Mouse (Mus musculus): ENCODE results near the gene Fam131a. TPM values are rescaled to one million over a fixed set of nuclear protein-coding genes. Genes with fewer than 3 reads are reported as not detected.
"Not testable (repeated sequence)": the region's sequence is repeated elsewhere in the genome, so short reads cannot be mapped to it uniquely, and the experiment has no call there.

The Fam131a gene
- total RNA-seq (2021): 100 to 1,000 TPM; 489 to 490 TPM

- peak; percentile 87 to 90 for DNase-seq (ENCODE audit: extremely low spot score in 1 of 2, low spot score in 1 of 2)
These were observed at the start of gene Fam131a for GRCm38 (mm10) chr16:20693111-20693701. Gene Fam131a, plus strand, starts transcription at chr16:20693241.

DNA sequence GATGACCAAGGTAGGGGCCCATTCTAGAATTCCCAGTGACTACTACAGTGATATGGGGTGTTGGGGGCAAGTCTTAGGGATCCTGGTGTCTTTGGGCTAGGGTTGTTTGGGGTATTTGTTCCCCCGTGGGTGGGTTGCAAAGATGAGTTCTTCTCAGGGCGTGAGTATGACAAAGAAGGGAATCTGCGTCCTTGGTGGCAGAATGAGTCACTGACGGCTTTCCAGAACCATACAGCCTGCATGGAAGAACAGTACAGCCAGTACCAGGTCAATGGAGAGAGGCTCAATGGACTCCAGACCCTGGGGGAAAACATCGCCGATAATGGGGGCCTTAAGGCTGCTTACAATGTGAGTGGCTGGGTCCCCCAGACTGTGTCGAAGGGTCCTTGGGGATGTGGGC lies 49.1 kb upstream of the Fam131a start:
- no peak for DNase-seq (ENCODE audit: extremely low spot score in 1 of 2, low spot score in 1 of 2)

DNA sequence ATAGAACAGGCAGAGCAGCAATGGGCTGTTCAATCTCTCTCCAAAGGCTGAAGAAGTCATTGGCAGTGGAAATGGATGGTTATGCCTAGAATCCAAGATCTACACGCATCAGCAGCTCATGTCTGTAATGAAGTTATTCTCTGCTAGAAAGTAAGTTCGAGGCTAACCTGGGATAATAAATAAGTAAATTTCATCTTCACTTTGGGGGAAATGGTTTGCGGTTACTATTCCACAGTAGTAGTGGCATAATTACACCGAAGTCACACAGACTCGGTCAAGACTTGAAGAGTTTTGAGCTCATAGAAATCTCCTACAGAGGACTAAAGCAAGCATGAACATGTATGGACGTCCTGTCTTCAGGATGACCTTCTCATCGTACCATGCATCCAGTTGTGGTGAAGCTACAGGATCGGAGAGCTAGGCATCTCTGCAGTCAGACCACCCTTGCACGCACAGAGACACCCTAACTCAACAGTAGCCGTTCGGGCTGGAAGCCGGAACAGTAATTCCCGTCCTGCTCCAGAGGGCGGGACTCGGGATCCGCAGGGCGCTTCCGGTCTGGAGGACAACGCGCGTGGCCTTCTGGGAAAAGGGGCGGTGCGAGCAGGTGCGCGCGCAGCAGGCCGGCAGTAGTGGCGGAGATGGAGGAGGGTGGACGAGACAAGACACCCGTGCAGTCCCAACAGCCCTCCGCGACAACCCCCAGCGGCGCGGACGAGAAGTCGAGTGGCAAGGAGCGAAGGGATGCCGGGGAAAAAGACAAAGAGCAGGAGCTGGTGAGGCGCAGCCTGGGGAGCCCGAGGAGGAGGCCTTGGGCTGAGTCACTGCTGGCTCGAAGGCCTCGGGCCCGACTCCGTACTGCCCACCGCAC lies 41.7 kb upstream of the Fam131a start, which contains the start of gene Psmd2:
TSS of gene Psmd2 (plus strand) at position 577 of the 871 bp plus-strand sequence.
- peak; percentile 93 to 95 for DNase-seq (ENCODE audit: extremely low spot score in 1 of 2, low spot score in 1 of 2)

DNA sequence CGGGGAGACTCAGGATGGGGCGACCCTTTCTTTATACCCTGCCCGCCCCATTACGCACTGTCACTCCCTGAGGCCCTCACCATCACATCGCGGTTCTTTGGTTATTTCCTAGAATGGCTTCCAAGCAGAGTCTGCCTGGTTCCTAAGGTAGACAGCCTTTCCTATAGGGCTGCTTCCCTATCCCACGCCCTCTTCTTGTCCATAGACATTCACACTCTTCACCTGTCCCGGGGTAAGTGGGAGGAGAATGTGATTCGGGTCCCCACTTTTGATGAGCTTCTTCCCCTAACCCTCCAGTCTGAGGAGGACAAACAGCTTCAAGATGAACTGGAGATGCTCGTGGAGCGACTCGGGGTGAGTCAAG lies 41.1 kb upstream of the Fam131a start:
- DNase-seq (ENCODE audit: extremely low spot score in 1 of 2, low spot score in 1 of 2): no peak

DNA sequence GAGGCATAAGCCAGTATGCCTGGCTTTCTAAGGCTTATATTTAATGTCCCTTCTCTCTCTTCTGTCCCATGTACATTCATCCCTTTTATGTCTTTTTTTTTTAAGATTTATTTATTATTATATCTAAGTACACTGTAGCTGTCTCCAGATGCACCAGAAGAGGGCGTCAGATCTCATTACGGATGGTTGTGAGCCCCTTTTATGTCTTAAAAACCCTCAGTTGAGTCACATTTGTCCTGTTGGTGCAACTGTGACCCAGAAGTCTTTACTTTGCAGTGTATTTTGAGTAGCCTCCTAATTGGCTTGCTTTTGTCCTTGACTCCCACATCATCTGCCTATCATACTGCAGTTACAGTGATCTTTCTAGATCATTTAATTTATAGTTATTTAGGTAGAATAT lies 39.7 kb upstream of the Fam131a start:
- DNase-seq (ENCODE audit: extremely low spot score in 1 of 2, low spot score in 1 of 2): no peak

GRCm38 (mm10) chr16:20657661-20658060 lies 35.4 kb upstream of the Fam131a start:
- no peak for DNase-seq (ENCODE audit: extremely low spot score in 1 of 2, low spot score in 1 of 2)

DNA sequence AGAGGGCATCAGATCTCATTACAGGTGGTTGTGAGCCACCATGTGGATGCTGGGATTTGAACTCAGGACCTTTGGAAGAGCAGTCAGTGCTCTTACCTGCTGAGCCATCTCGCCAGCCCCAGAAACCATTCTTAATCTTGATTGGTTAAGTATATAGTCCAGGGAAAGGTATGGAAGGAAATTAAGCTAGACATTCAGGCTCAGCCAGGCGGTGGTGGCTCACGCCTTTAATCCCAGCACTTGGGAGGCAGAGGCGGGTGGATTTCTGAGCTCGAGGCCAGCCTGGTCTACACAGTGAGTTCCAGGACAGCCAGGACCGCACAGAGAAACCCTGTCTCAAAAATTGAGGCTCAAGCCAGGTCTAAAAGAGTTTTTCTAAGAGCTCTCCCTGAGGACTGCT lies 25.0 kb upstream of the Fam131a start, which contains the start of gene Eif4g1:
TSS of gene Eif4g1 (plus strand) at position 301 of the 400 bp plus-strand sequence.
- not testable (repeated sequence) for DNase-seq (ENCODE audit: extremely low spot score in 1 of 2, low spot score in 1 of 2)

DNA sequence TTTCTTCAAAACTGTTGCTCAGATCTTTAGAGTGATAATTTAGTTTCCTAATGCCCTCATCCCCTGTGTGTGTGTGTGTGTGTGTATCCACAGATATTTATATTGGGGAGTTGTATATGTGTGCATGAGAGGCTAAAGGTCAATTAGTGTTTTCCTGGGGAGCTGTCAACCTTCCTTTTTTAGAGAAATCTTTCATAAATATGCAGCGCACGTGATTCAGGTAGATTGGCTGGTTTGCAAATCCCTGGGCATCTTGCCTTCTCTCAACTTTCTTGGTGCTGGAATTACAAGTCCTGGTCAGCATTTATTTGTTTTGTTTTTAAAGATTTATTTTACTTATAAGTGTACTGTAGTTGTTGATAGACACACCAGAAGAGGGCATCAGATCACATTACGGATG lies 22.8 kb upstream of the Fam131a start:
- no peak for DNase-seq (ENCODE audit: extremely low spot score in 1 of 2, low spot score in 1 of 2)

- no peak for DNase-seq (ENCODE audit: extremely low spot score in 1 of 2, low spot score in 1 of 2)
These were observed 21.2 kb upstream of the Fam131a start for GRCm38 (mm10) chr16:20671886-20672285.

- peak; percentile 87 to 93 for DNase-seq (ENCODE audit: extremely low spot score in 1 of 2, low spot score in 1 of 2)
These were observed 20.5 kb upstream of the Fam131a start for GRCm38 (mm10) chr16:20672500-20672902.

- peak; percentile 18 to 29 for DNase-seq (ENCODE audit: extremely low spot score in 1 of 2, low spot score in 1 of 2)
These were observed 19.9 kb upstream of the Fam131a start for GRCm38 (mm10) chr16:20672965-20673705.

- DNase-seq (ENCODE audit: extremely low spot score in 1 of 2, low spot score in 1 of 2): no peak
These were observed 19.2 kb upstream of the Fam131a start for GRCm38 (mm10) chr16:20673706-20674303.

- DNase-seq (ENCODE audit: extremely low spot score in 1 of 2, low spot score in 1 of 2): no peak
These were observed 17.8 kb upstream of the Fam131a start for GRCm38 (mm10) chr16:20675213-20675612.

- DNase-seq (ENCODE audit: extremely low spot score in 1 of 2, low spot score in 1 of 2): no peak
These were observed 16.3 kb upstream of the Fam131a start for GRCm38 (mm10) chr16:20676702-20677101.

- DNase-seq (ENCODE audit: extremely low spot score in 1 of 2, low spot score in 1 of 2): no peak
These were observed 15.7 kb upstream of the Fam131a start for GRCm38 (mm10) chr16:20677380-20677779.

DNA sequence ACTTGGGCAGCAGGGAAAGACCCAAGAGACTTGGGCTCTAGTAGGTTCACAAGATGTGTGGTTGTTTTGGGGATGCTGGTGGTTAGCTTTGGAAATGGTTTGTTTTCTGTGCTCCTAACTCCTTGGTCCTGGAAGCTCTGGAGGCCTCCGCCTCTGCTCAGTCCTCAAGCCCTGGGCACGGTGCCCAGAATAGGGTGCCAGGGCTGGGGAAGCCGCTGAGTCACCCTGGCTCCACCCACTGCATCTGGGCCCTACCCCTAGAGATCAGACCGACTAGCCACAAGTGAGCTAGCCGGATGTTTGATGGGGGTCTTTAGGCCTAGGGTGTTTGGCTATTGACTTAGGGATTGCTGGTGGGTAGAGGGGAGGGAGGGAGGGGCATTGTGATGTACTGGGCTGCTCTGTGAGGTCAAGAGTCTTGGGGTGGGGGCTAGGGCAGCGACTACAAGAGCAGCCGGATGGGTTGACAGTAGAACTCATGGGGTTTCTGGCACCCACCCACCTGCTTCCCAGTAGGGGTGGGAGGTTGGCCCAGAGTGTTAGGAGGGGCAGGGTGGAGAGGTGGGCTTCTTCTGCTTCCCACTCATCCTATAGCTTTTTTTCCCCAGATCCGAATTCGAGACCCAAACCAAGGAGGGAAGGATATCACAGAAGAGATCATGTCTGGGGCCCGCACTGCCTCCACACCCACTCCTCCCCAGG lies 14.9 kb upstream of the Fam131a start:
- peak in 1 of 2 experiments; percentile 60 for DNase-seq (ENCODE audit: extremely low spot score in 1 of 2, low spot score in 1 of 2)

- no peak for DNase-seq (ENCODE audit: extremely low spot score in 1 of 2, low spot score in 1 of 2)
These were observed 2.3 kb upstream of the Fam131a start for GRCm38 (mm10) chr16:20690774-20691173.

DNA sequence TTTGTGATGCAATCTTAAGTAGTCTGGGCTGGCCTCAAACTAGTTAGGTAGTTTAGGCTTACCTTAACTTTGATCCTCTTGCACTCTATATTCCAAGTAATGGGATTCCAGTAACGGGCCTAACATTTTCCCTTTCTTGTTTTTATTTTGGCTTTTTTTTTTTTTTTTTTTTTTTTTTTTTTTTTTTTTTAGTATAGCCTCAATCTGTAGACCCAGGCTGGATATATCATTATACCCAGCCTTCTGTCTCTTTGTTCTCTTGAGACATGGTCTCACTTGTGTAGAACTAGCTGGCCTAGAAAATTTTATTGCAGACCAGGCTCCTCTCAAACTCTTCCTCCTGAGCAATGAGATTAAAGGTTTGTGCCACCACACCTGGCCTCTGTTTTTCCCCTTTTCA lies 1.4 kb upstream of the Fam131a start:
- DNase-seq (ENCODE audit: extremely low spot score in 1 of 2, low spot score in 1 of 2): no peak

GRCm38 (mm10) chr16:20692241-20692965 lies 638 bp upstream of the Fam131a start:
- DNase-seq (ENCODE audit: extremely low spot score in 1 of 2, low spot score in 1 of 2): peak in 1 of 2 experiments; percentile 25

Data from layer of hippocampus, postnatal 25 days (tissue).